Mouse (Mus musculus): ENCODE measurements at regions not wholly inside any gene's neighbourhood (a gene's known extent, or its start where the extent isn't known, plus 50 kb on each side); places are given as distances from the start of the nearest gene placed in this dataset.

GRCm38 (mm10) chr1:81576965-81577664 is 500.4 kb downstream of the Nyap2 start:
- H3K4me1 ChIP-seq (ENCODE audit: control insufficient read depth, insufficient read depth, low read length) = no peaks in the 10 kb centered on the region
- no peak for TF ChIP-seq POLR2A (IDR thresholded peaks at IDR 0.05; ENCODE audit: extremely low read depth, insufficient read depth, low read length)
- no peak for TF ChIP-seq CTCF (IDR thresholded peaks at IDR 0.05; ENCODE audit: extremely low read depth, insufficient read depth, low read length)
- H3K27ac ChIP-seq (ENCODE audit: insufficient read depth, low read length) = no peak overlapping the region
- 0 out of 2 replicates have a peak overlapping the region, but pooled peaks have one; percentile 11 for H3K4me3 ChIP-seq (ENCODE audit: insufficient read depth, low read length)

- no peak overlapping the region for H3K27ac ChIP-seq (ENCODE audit: insufficient read depth, low read length)
- no peaks in the 10 kb centered on the region for H3K4me1 ChIP-seq (ENCODE audit: control insufficient read depth, insufficient read depth, low read length)
- H3K4me3 ChIP-seq (ENCODE audit: insufficient read depth, low read length) = 0 out of 2 replicates have a peak overlapping the region, but pooled peaks have one; percentile 11
- TF ChIP-seq CTCF (IDR thresholded peaks at IDR 0.05; ENCODE audit: extremely low read depth, insufficient read depth, low read length) (no peak), POLR2A (IDR thresholded peaks at IDR 0.05; ENCODE audit: extremely low read depth, insufficient read depth, low read length) (no peak)
These were observed 501.0 kb downstream of the Nyap2 start for GRCm38 (mm10) chr1:81577665-81578201.

DNA sequence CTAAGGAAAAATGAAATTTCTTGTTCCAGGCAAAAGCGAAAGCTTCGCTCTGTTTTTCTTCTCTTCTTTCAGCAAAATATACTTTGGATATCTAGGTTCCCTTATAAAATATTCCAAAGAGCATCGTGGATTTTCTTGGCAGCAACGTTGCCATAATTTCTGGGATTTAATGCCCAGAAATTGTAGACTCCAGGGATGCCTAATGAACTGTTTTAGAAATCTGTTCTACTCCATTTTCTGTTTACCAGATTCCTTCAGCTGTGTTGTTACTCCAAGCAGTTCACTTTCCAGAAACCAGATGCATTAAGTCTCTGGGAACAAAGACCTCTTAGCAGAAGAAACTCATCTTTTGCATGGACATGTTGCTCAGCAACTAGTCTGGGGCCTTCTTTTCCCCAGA is 504.5 kb downstream of the Nyap2 start:
- TF ChIP-seq POLR2A (IDR thresholded peaks at IDR 0.05; ENCODE audit: extremely low read depth, insufficient read depth, low read length) = no peak
- TF ChIP-seq CTCF (IDR thresholded peaks at IDR 0.05; ENCODE audit: extremely low read depth, insufficient read depth, low read length) = no peak

GRCm38 (mm10) chr1:81587780-81588307 is 511.1 kb downstream of the Nyap2 start:
- H3K4me3 ChIP-seq (ENCODE audit: insufficient read depth, low read length) = no peak overlapping the region
- H3K27ac ChIP-seq (ENCODE audit: insufficient read depth, low read length) = no peak overlapping the region
- TF ChIP-seq POLR2A (IDR thresholded peaks at IDR 0.05; ENCODE audit: extremely low read depth, insufficient read depth, low read length) = no peak
- no peak for TF ChIP-seq CTCF (IDR thresholded peaks at IDR 0.05; ENCODE audit: extremely low read depth, insufficient read depth, low read length)
- no peaks in the 10 kb centered on the region for H3K4me1 ChIP-seq (ENCODE audit: control insufficient read depth, insufficient read depth, low read length)

More for the DNA sequence above, 504.5 kb downstream of the Nyap2 start:
- H3K4me3 ChIP-seq (ENCODE audit: insufficient read depth, low read length) = no peak overlapping the region
- no peak overlapping the region for H3K27ac ChIP-seq (ENCODE audit: insufficient read depth, low read length)
- no peaks in the 10 kb centered on the region for H3K4me1 ChIP-seq (ENCODE audit: control insufficient read depth, insufficient read depth, low read length)

- Histone ChIP-seq H3K27ac (ENCODE audit: insufficient read depth, low read length) (no peak overlapping the region), H3K4me1 (ENCODE audit: control insufficient read depth, insufficient read depth, low read length) (no peaks in the 10 kb centered on the region), H3K4me3 (ENCODE audit: insufficient read depth, low read length) (no peak overlapping the region)
- TF ChIP-seq POLR2A (IDR thresholded peaks at IDR 0.05; ENCODE audit: extremely low read depth, insufficient read depth, low read length) (no peak), CTCF (IDR thresholded peaks at IDR 0.05; ENCODE audit: extremely low read depth, insufficient read depth, low read length) (peak; percentile 24; the same call in 1 of the 2 replicates)
These were observed 514.9 kb downstream of the Nyap2 start for GRCm38 (mm10) chr1:81591623-81592022.

GRCm38 (mm10) chr1:81593280-81594182 is 516.8 kb downstream of the Nyap2 start:
- H3K27ac ChIP-seq (ENCODE audit: insufficient read depth, low read length) = no peak overlapping the region
- H3K4me3 ChIP-seq (ENCODE audit: insufficient read depth, low read length) = peak overlapping the region; percentile 29
- no peaks in the 10 kb centered on the region for H3K4me1 ChIP-seq (ENCODE audit: control insufficient read depth, insufficient read depth, low read length)
- TF ChIP-seq POLR2A (IDR thresholded peaks at IDR 0.05; ENCODE audit: extremely low read depth, insufficient read depth, low read length) (peak; percentile 39; the same call in 1 of the 2 replicates), CTCF (IDR thresholded peaks at IDR 0.05; ENCODE audit: extremely low read depth, insufficient read depth, low read length) (no peak)

DNA sequence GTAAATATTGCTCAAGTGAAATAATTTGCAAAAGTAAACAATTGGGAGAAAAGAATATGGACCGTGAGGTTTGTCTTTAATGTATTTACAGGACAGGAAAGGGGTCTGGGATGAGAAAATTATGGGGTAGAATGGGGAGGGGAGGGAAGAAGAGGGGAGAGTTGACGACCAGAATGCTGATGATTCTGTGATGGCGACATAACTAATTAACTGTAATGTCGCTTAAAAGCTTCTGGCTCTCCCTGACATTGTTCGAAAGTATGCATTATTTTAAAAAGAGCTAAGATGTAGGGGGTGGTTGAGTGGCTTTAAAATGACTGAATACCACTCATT is 517.4 kb downstream of the Nyap2 start:
- Histone ChIP-seq H3K4me1 (ENCODE audit: control insufficient read depth, insufficient read depth, low read length) (no peaks in the 10 kb centered on the region), H3K4me3 (ENCODE audit: insufficient read depth, low read length) (peak overlapping the region; percentile 29), H3K27ac (ENCODE audit: insufficient read depth, low read length) (no peak overlapping the region)
- no peak for TF ChIP-seq POLR2A (IDR thresholded peaks at IDR 0.05; ENCODE audit: extremely low read depth, insufficient read depth, low read length)
- no peak for TF ChIP-seq CTCF (IDR thresholded peaks at IDR 0.05; ENCODE audit: extremely low read depth, insufficient read depth, low read length)

DNA sequence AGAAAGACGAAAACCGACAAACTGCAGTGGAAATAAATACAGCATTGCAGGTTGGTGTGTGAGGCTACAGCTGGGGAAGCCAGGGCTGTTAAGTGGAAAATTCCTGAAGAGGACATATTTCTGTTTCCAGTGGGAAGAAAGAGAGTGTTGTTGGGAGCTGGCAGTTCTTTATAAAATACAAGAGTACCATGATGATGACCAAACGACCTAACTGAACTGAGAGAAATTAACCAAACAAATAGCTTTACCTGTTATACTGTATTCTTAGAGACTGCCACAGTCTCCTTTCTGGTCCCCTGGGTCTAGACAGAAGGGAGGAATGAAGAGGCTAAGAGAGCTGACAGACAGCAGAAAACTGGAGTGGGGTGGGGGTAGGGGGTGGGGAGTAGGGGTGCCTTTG is 517.9 kb downstream of the Nyap2 start:
- Histone ChIP-seq H3K4me3 (ENCODE audit: insufficient read depth, low read length) (no peak overlapping the region), H3K27ac (ENCODE audit: insufficient read depth, low read length) (no peak overlapping the region), H3K4me1 (ENCODE audit: control insufficient read depth, insufficient read depth, low read length) (no peaks in the 10 kb centered on the region)
- TF ChIP-seq CTCF (IDR thresholded peaks at IDR 0.05; ENCODE audit: extremely low read depth, insufficient read depth, low read length) (no peak), POLR2A (IDR thresholded peaks at IDR 0.05; ENCODE audit: extremely low read depth, insufficient read depth, low read length) (no peak)

DNA sequence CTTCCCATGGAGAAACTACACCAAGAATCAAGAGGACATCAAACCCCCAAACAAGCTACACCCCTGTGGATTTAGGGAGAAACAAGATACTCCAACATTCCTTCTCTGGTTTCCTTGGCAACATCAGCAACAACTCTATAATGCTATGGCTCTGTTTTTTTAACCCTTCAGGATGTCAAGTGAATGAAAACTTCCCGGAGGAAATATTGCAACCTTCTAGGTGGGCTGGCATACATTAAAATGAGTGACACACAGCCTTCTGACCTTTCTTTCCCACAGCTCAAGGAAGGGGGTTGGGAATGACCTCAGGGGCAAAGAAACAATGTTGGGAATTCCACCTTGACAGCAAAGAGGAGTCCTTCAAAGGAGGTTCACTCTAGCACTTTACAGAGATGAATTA is 532.0 kb downstream of the Nyap2 start:
- no peak overlapping the region for H3K27ac ChIP-seq (ENCODE audit: insufficient read depth, low read length)
- TF ChIP-seq POLR2A (IDR thresholded peaks at IDR 0.05; ENCODE audit: extremely low read depth, insufficient read depth, low read length) = no peak
- H3K4me1 ChIP-seq (ENCODE audit: control insufficient read depth, insufficient read depth, low read length) = no peaks in the 10 kb centered on the region
- H3K4me3 ChIP-seq (ENCODE audit: insufficient read depth, low read length) = no peak overlapping the region

All from cortical plate, adult 2 months (tissue).